Mouse (Mus musculus) hindbrain, postnatal 0 days (tissue): Measurements from ENCODE around the gene Nedd4. TPM values are rescaled to one million over a fixed set of nuclear protein-coding genes. Genes with fewer than 3 reads are reported as not detected.

ENCODE experiments used
- ATAC-seq: fragments of 200-750 bp; cut with Nextera tagmentation; 2 replicates; pipeline ENCODE4 v1.8.0; 2017; ENCODE audit warnings: mild to moderate bottlenecking, moderate TSS enrichment, moderate library complexity
- DNase-seq: peaks from one replicate; pipeline ENCODE4 v3.0.0-alpha.2; 2015; ENCODE audit warnings: low spot score
- H3K27ac ChIP-seq: fragments of 300-500 bp; sonication (generic); 2 replicates; pipeline ENCODE4 v1.5.1; 2014; ENCODE audit warnings: mild to moderate bottlenecking
- H3K27me3 ChIP-seq: fragments of 300-500 bp; sonication (generic); 2 replicates; pipeline ENCODE4 v1.6.1; 2014; ENCODE audit warnings: low read length, mixed read lengths; ENCODE audit not compliant: insufficient read depth
- H3K36me3 ChIP-seq: fragments of 300-500 bp; sonication (generic); 2 replicates; pipeline ENCODE4 v1.6.1; 2014; ENCODE audit warnings: low read length, mixed read lengths; ENCODE audit not compliant: insufficient read depth
- H3K4me1 ChIP-seq: fragments of 300-500 bp; sonication (generic); 2 replicates; pipeline ENCODE4 v1.6.1; 2014; ENCODE audit warnings: antibody characterized with exemption, low read length, mixed read lengths; ENCODE audit not compliant: insufficient read depth
- H3K4me2 ChIP-seq: fragments of 300-500 bp; sonication (generic); 2 replicates; pipeline ENCODE4 v1.6.1; 2014; ENCODE audit warnings: low read depth, mild to moderate bottlenecking, low read length, moderate library complexity, mixed read lengths
- H3K4me3 ChIP-seq: fragments of 300-500 bp; sonication (generic); 2 replicates; pipeline ENCODE4 v1.5.1; 2014; ENCODE audit warnings: low read length
- H3K9ac ChIP-seq: fragments of 300-500 bp; sonication (generic); replicated peaks from 2 replicates; pipeline ENCODE4 v1.6.1; 2014; ENCODE audit warnings: mild to moderate bottlenecking, low read length, moderate library complexity, mixed read lengths
- H3K9me3 ChIP-seq: fragments of 300-500 bp; sonication (generic); 2 replicates; pipeline ENCODE4 v1.6.1; 2016; ENCODE audit warnings: low read length, mixed read lengths
- CTCF ChIP-seq: IDR thresholded peaks from 2 replicates; pipeline ENCODE4 v1.5.1; 2016; ENCODE audit warnings: antibody characterized with exemption, control low read depth, low read depth
- WGBS: fragments of 180-500 bp; shearing (Covaris S2); extraction: QIAGEN DNeasy Blood & Tissue Kit; methylation state at CpG from one replicate; pipeline ENCODE4 v1.1.7; 2014; 5-methylcytosine and 5-hydroxymethylcytosine counted together
- polyA plus RNA-seq: library from polyadenylated mRNA; unstranded; fragments of >200 nt; fragmentation: Nextera tagmentation; extraction: Ambion mirVana; gene quantifications from 2 replicates; pipeline ENCODE4 v1.2.1, GENCODE M21; 2015
- total RNA-seq: library from RNA; depleted of rRNA; stranded (reverse); fragments of >200 nt; gene quantifications from 2 replicates; pipeline ENCODE4 v1.2.3, GENCODE M21; 2014

The Nedd4 gene
- total and polyA plus RNA-seq, 2 experiments from 2014 or later = 356 to 393 TPM

DNA sequence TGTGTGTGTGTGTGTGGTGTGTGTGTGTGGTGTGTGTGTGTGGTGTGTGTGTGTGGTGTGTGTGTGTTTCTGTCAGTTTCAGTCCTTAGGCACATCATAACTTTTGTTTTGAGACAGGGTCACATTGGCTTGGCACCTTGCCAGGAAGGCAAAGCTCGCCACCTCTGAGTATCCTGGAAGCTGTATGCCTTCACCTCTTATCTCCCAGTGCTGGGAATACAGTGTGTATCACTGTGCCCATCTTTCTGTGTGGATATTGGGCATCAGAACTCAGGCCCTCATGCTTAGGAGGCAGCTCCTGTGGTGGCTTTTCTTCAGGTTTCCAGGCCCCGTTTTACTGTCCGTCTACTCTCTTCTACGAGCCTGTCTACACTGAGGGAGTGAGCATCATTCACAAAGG is 24.4 kb downstream of the Nedd4 start:
- ATAC-seq (no peak), DNase-seq (no peak)
- Histone ChIP-seq H3K36me3 (peaks cover 53% of the 10 kb centered on the region), H3K9ac (no peak overlapping the region), H3K27ac (no peak overlapping the region), H3K4me3 (no peak overlapping the region), H3K9me3 (no peaks in the 10 kb centered on the region), H3K27me3 (no peaks in the 10 kb centered on the region), H3K4me1 (no peaks in the 10 kb centered on the region), H3K4me2 (no peak overlapping the region)
- WGBS = 67% methylated on average over 4 of the region's 4 CpGs
- no peak for TF ChIP-seq CTCF

DNA sequence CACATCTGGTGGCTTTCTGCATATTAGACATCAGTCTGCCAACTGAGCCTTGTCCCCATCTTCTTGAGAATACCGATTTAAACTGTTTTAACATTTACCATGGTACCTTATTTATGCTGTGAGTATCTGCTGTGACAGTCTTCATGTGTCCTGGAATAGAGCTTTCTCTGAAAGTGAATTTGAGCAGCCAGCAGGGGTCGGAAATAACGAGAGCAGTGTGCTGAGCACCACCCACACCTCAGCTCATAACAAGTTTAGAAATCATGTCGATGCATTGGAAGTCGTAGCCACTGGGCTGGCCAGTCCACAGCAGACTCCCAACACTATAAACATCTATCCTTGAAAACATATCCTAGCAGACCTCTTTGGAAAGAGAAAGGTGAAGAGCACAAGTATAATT is 27.4 kb downstream of the Nedd4 start:
- Histone ChIP-seq H3K4me2 (no peak overlapping the region), H3K9ac (no peak overlapping the region), H3K36me3 (peaks cover 57% of the 10 kb centered on the region), H3K27me3 (no peaks in the 10 kb centered on the region), H3K4me3 (no peak overlapping the region), H3K27ac (no peak overlapping the region), H3K9me3 (no peaks in the 10 kb centered on the region), H3K4me1 (peaks cover 5% of the 10 kb centered on the region; the same call in 1 of the 2 replicates)
- DNase-seq (no peak), ATAC-seq (no peak)
- peak; percentile 18; the same call in 1 of the 2 replicates for TF ChIP-seq CTCF
- 68% methylated on average over 5 of the region's 5 CpGs for WGBS

DNA sequence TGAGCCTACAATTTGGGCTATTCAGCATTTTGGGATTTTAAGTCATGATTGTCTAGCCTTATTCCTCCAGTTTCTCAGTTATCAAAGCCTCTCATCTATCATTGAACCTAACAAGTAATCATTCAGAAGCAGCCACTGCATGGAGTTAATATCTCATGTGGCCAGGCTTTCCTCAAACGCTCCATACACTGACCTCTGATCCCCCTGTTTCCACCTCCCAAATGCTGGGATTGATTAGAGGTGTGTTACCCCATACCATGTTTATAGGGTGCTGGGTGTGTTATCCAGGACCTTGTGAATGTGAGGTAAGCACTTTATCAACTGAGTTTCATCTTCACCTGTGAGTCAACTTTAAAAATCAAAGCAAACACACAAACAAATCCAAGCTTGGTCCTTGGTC is 28.7 kb downstream of the Nedd4 start:
- Histone ChIP-seq H3K4me3 (no peak overlapping the region), H3K4me2 (no peak overlapping the region), H3K4me1 (peaks cover 5% of the 10 kb centered on the region; the same call in 1 of the 2 replicates), H3K27ac (no peak overlapping the region), H3K36me3 (peaks cover 56% of the 10 kb centered on the region), H3K9me3 (no peaks in the 10 kb centered on the region), H3K9ac (no peak overlapping the region; the same call in 1 of the 2 replicates), H3K27me3 (no peaks in the 10 kb centered on the region)
- WGBS = 74% methylated on average over 1 of the region's 1 CpGs
- TF ChIP-seq CTCF = no peak
- DNase-seq (no peak), ATAC-seq (no peak)

- Histone ChIP-seq H3K27me3 (no peaks in the 10 kb centered on the region), H3K27ac (no peak overlapping the region), H3K4me1 (peaks cover 5% of the 10 kb centered on the region; the same call in 1 of the 2 replicates), H3K36me3 (peaks cover 48% of the 10 kb centered on the region), H3K9me3 (no peaks in the 10 kb centered on the region), H3K4me3 (no peak overlapping the region), H3K9ac (no peak overlapping the region), H3K4me2 (no peak overlapping the region)
- DNase-seq = no peak
- no peak for TF ChIP-seq CTCF
- 77% methylated on average over 5 of the region's 5 CpGs for WGBS
- no peak for ATAC-seq
Observed at GRCm38 (mm10) chr9:72691942-72692341, 29.8 kb downstream of the Nedd4 start.

- Histone ChIP-seq H3K27ac (peak overlapping the region; percentile 63), H3K9me3 (no peaks in the 10 kb centered on the region), H3K36me3 (peaks cover 39% of the 10 kb centered on the region), H3K9ac (peak overlapping the region; percentile 13; the same call in 1 of the 2 replicates), H3K4me2 (no peak overlapping the region), H3K27me3 (no peaks in the 10 kb centered on the region), H3K4me3 (no peak overlapping the region), H3K4me1 (peaks cover 5% of the 10 kb centered on the region; the same call in 1 of the 2 replicates)
- peak; percentile 40 for DNase-seq
- no peak for TF ChIP-seq CTCF
- 48% methylated on average over 24 of the region's 24 CpGs for WGBS
- peak; percentile 70 for ATAC-seq
Observed at GRCm38 (mm10) chr9:72693081-72693696, 31.0 kb downstream of the Nedd4 start.

GRCm38 (mm10) chr9:72693861-72694260 is 31.7 kb downstream of the Nedd4 start:
- Histone ChIP-seq H3K36me3 (peaks cover 34% of the 10 kb centered on the region), H3K27ac (peak overlapping the region; percentile 63; the same call in 1 of the 2 replicates), H3K27me3 (no peaks in the 10 kb centered on the region), H3K4me1 (peaks cover 5% of the 10 kb centered on the region; the same call in 1 of the 2 replicates), H3K9ac (no peak overlapping the region), H3K4me2 (no peak overlapping the region), H3K4me3 (no peak overlapping the region), H3K9me3 (no peaks in the 10 kb centered on the region)
- no peak for TF ChIP-seq CTCF
- 85% methylated on average over 14 of the region's 14 CpGs for WGBS
- no peak for ATAC-seq
- no peak for DNase-seq

DNA sequence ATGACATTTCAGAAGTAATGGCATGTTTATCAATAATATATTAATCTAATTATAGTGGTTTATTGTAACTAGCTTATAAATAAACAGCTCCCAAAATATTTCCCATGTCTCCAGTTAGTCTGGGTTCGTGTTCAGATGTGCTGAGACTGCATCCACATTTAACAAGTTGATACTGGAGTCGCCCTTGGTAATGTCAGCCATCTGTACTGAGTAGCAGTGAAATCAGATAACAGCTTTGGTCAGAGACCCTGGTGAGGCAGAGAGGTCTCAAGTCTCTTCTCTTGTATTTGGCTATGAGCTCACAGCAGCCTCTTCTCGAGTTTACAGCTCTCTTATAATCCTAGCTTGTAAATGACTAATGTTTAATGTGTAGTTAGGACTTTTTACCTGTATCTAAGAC is 34.4 kb downstream of the Nedd4 start:
- H3K4me1 ChIP-seq = peaks cover 11% of the 10 kb centered on the region
- 57% methylated on average over 3 of the region's 3 CpGs for WGBS
- no peak overlapping the region for H3K9ac ChIP-seq

More for the DNA sequence above, 34.4 kb downstream of the Nedd4 start:
- no peaks in the 10 kb centered on the region for H3K9me3 ChIP-seq
- TF ChIP-seq CTCF = no peak
- DNase-seq (no peak), ATAC-seq (no peak)
- peaks cover 19% of the 10 kb centered on the region for H3K36me3 ChIP-seq
- no peaks in the 10 kb centered on the region for H3K27me3 ChIP-seq
- no peak overlapping the region for H3K27ac ChIP-seq
- no peak overlapping the region for H3K4me3 ChIP-seq
- no peak overlapping the region for H3K4me2 ChIP-seq
